Mouse (Mus musculus): Measurements from ENCODE around the gene Rassf3.

Rassf3 gene

DNA sequence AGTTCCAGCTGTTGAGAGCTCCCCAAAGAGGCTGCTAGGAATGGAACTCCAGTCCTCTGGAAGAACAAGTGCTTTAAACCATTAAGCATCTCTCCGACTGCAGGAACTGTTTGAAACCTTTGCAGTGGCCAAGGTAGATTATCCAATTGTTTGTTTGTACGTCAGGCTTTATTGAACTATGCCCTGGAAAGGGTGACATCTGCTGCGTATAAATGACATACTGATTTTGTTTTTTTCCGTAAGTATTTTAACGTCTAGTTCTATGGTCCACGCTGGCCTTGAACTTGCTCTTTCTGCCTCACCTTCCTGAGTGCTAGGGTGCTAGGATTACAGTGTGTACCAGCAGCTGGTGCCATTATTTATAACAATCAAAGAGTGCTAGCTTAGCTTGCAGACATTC is 13.8 kb upstream of the Rassf3 start:
- 94% methylated on average over 6 of the region's 6 CpGs for WGBS

DNA sequence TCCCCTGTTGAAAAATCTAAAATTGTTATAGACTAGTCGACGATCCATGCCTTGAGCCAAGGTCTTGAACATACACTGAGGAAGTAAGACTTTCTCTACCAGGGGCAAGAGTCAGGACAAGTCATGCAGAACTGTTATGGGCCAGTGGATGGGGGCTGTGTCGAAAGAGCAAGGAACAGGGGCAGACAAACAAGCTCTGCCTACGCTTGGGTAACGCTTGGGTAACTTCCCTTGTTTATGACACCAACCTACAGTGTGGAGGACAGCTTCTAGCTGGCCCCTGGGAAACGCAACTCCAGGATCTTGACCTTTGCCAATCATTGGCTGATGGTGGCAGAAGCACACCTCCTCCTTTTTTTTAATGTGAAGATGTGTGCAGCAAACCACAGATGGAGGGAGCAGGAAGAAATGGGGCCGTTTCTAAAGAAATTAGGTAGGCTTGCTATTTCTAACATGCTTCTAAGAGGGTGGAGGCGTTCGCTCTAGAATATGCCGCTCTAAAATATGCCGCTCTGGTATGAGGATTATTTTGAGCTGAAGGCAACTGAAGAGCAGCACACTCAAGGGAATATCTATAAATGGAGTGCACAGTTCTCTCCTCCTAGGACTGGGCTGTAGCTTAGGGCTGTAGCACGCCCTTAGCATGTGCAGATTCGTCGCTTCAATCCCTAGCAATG is 12.6 kb upstream of the Rassf3 start:
- 38% methylated on average over 14 of the region's 14 CpGs for WGBS

DNA sequence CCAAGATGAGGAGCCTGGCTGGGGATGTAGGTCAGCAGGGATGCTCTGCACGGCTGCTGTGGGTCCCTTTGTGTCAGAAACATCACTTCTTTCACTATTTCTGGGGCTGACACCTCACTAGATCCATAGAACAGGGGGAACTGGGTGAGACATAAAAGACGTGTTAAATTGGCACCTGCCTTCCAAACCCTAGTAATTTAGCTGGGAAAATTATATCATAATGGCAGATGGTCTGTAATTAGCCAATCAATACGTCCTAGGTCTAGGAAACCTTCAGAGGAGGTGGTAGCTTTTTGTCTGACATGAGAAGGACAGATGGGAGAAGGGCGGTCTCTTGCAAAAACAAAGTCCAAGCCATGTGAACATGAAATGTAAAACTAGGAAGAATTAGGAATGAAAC is 11.6 kb upstream of the Rassf3 start:
- WGBS = 47% methylated on average over 4 of the region's 4 CpGs

DNA sequence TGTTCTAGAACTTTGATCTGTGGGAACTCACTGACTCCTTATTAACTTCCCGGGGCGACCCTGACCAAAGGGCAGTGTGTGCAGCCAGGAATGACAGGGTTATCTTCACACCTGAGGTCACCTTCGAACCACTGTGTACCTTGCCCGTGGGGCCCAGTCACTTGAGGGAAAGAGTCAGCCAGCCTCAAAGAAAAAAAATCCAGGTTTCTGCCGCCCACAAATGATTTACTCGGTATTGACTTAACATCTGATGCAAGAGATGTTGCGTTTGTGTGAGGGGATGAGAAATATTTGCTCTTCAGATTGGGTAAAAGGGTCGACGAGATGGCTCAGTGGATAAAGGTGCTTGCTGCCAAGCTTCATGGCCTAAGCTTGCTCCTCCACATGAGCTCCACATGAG is 10.2 kb upstream of the Rassf3 start:
- 85% methylated on average over 9 of the region's 9 CpGs for WGBS

DNA sequence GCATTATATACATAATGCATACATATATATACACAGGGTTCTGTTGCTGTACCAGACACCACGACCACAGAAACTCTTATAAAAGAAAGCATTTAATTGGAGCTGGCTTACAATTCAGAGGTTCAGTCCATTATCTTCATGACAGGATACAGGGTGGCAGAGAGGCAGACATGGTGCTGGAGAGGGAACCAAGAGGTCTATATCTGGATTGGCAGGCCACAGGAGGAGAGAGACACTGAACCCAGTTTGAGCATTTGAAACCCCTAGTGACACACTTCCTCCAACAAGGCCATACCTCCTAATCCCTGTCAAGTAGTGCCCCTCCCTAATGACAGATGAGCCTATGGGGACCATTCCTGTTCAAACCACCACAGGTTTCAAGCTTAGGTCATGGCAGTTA is 7.2 kb upstream of the Rassf3 start:
- WGBS = 43% methylated on average over 1 of the region's 1 CpGs

DNA sequence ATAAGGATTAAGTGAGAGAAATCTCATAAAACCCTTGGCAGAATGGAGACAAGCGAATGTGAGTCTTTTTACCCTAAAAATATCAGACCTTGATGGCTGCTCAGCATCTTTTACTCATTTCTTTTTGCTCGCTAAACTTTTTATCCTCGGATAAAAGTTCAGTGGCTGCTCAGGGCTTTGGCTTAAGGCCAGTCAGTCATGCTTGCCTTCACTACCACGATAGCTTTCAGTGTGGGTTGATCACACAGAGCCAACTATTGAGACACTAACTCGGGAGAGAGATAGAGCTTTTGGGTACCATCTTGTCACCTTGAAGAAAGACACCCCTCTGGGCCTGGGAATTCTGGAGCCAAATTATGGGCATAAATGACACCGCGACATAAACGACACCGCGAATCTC is 5.0 kb upstream of the Rassf3 start:
- WGBS = 67% methylated on average over 10 of the region's 10 CpGs

DNA sequence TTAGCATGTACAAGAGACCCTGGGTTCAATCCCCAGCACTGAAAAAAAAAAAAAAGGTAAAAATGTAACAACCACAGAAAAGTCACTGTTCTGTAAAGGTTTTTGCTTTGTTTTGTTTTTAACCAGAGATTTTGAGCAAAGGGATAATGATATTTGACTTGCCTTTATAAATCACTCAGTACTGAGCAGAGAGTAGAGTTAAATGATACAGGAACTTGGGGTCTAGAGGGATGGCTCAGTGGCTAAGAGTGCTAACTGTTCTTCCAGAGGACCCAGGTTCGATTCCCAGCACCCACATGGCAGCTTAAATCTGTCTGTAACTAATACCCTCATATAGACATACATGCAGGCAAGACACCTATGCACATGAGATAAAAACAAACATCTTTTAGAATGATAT is 3.8 kb upstream of the Rassf3 start:
- WGBS = 100% methylated on average over 1 of the region's 1 CpGs

DNA sequence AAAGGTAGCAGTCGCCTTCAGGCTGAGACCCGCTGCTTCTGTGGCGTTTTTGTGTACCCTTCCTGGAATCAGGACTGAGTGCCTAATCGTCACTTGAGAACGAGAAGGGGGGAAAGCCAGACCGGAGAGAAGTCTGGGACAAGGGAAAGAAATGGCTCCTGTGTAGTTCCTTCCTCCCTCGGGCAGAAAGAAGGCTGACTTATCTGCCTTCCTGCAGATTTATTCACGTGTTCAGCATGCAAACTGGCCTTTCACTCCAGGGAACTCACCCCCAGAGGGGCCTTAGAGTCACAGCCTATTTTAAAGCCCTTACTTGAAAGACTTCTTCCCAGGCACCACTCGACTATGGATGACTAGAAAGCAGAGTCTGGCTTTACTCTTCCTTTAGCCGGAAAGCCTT is 1.3 kb upstream of the Rassf3 start:
- WGBS = 39% methylated on average over 10 of the region's 10 CpGs

DNA sequence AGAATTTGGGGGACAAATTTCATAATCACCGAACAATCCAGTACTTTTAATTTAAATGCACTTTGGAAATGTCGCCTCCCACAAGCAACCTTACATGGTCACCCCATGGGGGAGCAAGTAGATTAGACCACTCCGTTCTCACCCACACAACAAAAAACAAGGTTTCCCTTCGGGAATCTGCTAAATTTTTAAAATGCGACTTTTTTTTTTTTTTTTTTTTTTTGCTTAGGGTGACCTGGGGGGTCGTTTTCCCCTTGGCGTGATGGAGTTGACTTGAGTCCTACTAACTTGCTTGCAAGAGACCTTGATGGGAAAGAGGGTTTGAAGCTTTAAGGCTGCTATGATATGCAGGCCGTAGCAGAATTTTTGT is 806 bp upstream of the Rassf3 start:
- 19% methylated on average over 8 of the region's 8 CpGs for WGBS

DNA sequence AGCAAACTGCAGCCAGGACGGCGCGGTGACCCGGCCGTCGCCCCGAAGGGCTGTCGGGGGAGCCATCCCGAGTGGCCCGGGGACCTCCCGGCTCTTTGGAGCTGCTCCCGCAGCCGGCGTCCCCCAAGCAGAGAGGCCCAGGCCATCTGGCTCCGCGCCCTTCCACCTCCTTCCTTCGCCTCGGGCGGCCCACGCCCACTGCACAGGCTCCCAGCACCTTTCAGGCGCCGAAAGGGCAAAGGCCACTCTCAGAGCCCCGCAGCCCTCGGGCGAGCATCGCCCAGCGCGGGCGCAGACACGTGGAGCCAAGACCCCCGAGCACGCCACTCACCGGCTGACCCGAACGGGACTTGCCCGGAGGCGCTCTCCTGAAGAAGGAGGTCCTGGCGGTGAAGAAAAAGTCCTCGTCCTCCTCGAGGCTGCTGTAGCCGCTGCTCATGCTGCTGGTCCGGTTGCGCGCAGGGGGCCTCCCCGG is 438 bp downstream of the Rassf3 start:
- under 1% methylated on average over 45 of the region's 45 CpGs for WGBS

DNA sequence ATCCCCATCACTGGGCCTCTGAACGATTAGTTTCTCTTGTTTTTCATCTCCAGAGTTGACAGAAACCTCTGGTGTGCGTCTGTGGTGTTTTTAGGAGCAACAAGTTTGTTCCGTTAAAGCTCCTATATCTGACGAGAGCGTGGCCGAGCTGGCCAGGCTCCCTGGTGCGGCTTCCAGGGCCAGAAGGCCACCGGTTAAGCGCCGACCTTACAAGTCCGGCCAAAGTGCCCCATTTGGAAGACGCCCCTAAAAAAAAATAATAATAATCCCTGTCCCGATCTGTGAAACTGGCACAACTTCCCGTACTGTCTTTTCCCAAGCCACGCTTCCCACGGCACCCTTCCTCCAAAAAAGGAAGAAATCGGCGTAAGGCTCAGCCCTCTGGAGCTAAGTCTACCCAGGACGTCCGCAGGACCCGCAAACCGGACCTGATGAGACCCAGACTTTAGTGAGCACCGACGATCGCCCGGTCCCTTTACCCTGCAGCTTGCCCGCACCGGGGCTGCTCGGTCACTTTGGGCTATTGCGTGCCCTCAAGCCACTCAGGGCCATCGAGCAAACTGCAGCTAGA is 961 bp downstream of the Rassf3 start:
- whole genome bisulfite sequencing = 10% methylated on average over 31 of the region's 31 CpGs

DNA sequence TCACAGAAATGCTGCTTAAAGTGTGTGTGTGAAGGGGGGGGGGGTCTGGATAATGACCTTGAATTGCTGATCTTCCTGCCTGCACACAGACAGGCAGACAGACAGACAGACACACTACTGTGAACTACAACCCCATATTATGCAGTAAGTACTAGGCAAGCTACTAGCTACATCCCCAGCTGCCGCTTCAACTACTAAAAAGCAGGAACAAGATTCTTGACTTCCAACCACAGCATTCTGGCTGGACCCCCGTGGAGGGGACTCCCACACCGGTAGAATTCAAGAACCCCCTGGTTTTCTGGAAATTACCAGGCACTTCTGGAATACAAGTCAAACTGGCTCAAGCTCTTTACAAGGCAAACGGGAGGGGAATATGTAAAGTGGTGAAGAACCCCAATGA is 1.9 kb downstream of the Rassf3 start:
- 34% methylated on average over 4 of the region's 4 CpGs for WGBS

DNA sequence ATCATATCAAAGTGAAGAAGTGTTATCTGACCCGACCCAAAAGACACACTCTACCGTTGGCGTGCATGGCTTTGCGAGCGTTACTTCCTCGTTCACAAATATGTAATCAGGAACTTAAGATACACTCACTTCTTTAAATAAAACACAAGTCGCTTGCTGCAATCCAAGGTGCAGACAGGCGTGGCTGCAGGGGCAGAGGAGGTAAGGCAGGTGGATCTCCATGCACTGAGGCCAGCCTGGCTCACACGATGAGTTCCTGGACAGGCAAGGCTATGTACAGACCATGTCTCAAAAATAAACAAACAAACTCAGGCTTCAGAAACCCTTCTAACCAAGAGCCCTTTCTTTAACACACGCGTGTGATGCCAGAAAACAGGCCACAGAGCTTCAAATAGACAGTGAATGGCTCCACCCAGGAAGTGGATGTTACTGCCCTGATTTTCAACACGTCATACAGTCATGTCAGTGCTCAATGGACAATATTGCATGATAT is 2.4 kb downstream of the Rassf3 start:
- WGBS = 31% methylated on average over 12 of the region's 12 CpGs

DNA sequence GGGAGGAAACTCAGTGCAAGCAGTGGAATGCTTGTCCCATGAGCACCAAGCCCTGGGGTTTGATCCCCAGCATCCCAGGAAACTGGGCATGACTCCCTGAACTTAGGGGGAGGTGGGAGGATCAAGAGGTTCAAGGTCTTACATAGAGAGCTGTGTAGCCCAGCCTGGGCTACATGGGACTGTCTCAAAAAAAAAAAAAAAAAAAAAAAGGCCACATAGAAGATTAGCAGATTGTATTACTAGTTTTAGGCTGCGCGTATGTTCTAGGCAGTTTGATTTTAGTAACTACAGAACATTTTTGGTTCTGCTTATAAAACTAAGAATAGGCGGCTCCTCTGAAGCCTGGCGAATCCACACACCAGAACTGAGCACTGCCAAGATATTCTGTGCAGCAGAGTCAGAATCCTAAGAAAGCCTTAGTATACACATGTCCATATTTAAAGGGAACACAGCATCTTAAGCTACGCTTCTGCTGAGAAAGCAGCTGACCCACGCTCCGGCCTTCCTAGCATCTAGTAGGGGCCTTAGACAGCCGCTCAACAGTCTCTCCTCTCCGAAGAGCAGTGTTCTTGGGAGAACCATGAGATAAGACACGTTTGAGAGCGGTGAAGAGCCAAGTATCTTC is 3.4 kb downstream of the Rassf3 start:
- WGBS = 48% methylated on average over 11 of the region's 11 CpGs

DNA sequence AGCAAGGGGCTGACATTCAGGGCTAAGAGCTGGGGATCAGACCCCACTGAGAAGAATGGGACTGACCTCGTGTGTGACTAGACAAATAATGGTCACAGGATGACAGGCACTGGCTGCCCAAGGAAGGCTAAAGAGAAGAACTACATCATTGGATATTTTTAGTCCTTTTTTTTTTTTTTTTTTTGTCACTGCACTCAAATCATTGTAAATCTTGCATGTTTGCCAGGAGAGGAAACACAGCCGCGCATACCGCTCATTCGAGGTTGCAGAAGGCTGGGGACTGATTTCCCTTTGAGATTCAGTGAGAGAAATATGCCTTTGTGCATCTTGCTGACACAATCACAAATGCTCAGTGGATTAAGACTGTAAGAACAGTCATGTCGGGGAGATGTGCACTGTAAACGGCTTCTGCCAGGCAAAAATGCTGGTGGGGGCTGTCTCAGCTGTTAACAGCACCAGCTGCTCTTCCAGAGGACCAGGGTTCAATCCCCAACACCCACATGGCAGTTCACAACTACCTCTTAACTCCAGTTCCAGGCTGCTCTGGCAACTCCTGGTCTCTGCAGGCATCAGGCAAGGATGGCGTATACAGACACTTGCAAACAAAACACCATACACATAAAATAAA is 4.5 kb downstream of the Rassf3 start:
- WGBS = 12% methylated on average over 8 of the region's 8 CpGs

DNA sequence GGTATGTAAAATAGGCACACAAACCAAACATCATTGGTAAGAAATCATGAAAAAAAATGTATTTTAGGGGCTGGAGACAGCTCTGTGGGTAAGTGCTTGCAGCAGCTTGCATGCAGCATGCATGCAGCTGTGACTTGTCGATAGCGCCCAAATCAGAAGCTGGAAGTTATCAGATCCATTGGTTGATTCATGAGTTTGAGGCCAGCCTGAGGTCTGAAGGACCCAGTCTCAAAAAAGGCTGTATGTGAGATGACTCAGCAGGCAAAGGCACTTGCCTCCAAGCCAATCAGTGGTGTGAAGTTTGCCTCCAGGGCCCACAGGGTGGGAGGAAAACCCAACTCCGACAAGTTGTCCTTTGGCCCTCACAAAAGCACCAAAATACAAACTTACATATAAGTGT is 6.5 kb downstream of the Rassf3 start:
- 75% methylated on average over 3 of the region's 3 CpGs for WGBS

DNA sequence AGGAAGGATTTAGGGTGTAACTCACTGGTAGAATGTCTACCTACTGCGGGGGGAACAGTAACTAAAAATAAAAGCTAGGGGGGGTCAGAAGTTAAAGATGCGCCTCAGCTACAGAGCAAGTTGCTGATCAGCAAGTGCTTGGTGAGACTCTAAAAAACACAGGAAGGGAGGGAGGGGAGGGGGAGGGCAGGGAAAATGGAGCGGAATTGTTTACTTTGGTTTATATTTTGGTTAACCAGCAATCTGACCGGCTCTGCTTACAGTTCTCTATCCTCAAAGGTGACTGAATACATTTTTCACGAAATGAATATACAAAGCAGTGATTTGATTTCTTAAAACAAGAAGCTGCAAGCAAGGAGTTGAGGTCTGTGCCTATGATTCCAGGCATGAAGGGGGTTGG is 7.2 kb downstream of the Rassf3 start:
- 65% methylated on average over 5 of the region's 5 CpGs for WGBS

DNA sequence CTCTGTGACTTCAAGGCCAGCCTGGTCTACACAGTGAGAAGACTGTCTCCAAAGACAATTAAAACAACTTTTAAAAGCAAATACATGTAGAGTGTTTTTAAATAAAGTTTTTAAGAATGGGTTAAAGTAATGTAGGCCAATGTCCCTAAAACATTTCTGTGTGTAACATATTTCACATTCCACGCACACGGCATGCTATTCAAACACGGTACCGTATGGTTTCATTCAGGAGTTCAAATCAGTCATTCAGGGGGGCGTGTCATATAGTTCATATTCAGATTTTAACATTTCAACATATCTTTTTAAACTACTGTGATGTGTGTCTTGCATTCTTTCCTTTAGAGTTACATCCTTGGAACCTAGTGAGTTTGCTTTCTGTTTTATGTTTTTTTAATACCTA is 7.9 kb downstream of the Rassf3 start:
- WGBS = 80% methylated on average over 5 of the region's 5 CpGs

DNA sequence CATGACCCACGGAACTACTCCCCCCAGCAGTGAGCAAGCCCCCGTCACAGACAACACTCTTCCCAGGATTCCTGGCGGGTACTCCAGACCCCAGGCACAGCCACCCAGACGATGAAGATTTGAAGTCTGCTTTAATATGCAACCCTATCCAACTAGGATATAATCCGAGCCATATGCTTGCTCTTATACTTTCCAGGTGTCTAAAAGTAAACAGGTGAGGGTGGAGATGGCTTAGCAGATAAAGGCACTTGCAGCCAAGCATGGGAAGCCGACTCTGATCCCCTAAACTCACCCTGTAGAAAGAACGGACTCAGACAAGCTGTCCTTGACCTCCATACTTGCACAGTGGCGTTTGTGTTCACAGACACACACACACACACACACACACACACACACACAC is 8.4 kb downstream of the Rassf3 start:
- 62% methylated on average over 8 of the region's 8 CpGs for WGBS

DNA sequence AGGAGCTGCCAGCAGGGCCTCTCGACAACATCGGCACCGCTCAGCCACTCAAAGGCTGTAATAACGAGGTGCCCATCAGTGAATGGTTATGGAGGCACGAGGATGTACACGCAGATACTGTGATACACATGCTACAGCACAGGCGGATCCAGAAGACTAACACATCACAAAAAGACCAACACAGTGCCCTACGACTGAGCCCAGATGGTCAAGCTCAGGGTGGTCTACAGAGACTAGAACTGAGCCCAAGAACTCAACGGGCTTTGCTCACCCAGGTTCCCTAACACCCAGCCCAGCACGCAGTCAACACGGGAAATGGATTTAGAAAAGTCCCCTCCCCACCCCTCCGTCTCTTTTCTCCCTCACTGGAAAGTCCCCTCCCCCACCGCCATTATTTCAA is 9.1 kb downstream of the Rassf3 start:
- 60% methylated on average over 13 of the region's 13 CpGs for WGBS

DNA sequence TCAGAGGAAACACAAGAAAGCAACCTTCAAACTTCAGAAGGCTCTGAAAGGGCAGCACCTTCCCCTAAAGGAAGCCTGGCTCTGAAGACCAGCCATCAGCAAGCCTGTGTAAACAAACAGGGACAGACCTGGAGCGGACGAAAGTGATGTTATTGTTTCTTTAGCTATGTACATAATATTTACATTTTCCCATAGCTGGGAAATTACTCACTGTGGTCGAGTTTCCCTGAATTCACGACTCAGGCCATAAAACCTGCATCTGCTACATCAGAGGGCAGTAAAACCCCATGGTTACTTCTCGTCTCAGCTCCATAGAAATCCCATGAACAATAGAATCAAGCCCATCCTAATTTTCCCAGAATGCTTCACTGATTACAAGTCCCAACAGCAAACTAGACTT is 11.1 kb downstream of the Rassf3 start:
- WGBS = 71% methylated on average over 5 of the region's 5 CpGs

DNA sequence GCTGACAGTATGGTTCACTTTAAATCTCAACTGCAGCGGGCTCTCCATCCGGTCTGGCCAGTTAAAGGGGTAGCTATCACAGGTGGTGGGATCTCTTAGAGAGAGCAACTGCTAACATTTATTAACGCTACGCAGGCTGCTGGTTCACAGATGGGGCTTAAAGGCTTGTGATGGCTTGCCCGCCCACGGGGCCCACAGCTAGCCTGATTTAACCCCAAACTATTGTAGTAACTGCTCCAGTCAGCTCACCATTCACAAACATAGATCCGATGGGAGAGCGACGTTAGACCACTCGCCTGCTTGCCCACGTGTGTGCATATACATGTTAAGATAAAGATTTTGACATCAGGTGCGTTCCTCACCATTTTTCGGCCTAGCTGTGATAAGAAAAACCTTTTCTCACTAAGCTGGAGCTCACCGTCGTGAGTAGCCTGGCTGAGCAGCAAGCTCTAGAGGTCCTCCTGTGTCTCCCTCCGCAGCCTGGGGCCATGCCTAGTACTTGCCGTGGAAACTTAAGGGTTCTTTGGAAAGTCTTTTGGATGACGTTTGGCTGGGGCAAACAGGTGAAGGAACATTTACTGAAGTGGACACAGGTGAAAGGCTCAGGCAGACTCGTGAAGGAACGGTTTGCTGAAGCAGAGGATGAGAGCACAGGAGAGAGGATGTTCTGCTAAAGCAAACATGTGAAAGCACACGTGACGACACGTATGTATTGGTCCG is 13.8 kb downstream of the Rassf3 start:
- 68% methylated on average over 24 of the region's 24 CpGs for WGBS
